Mouse (Mus musculus) bone marrow, adult 2 months (tissue): ENCODE data around the gene Sumf2. TPM values are rescaled to one million over a fixed set of nuclear protein-coding genes. Genes with fewer than 3 reads are reported as not detected.

ENCODE experiments used
- H3K27ac ChIP-seq: fragments of 200-500 bp; 2 replicates; pipeline ENCODE4 v1.5.1; 2012; ENCODE audit warnings: low read depth, mild to moderate bottlenecking, control low read depth, inconsistent platforms, low read length; ENCODE audit not compliant: control insufficient read depth, poor library complexity, insufficient read depth
- H3K4me1 ChIP-seq: fragments of 200-500 bp; 2 replicates; pipeline ENCODE4 v1.6.1; 2011; ENCODE audit warnings: low read length; ENCODE audit not compliant: control insufficient read depth, insufficient read depth
- H3K4me3 ChIP-seq: fragments of 200-500 bp; replicated peaks from 2 replicates; pipeline ENCODE3; 2011; ENCODE audit warnings: mild to moderate bottlenecking, low read depth, low read length, control low read depth; ENCODE audit not compliant: control insufficient read depth
- CTCF ChIP-seq: fragments of 200-500 bp; IDR thresholded peaks from 2 replicates; pipeline ENCODE4 v1.5.1; 2011; ENCODE audit warnings: low read length, control low read depth; ENCODE audit not compliant: control insufficient read depth, insufficient read depth
- POLR2A ChIP-seq: fragments of 200-500 bp; IDR thresholded peaks from 2 replicates; pipeline ENCODE4 v1.6.1; 2011; ENCODE audit warnings: low read depth, mild to moderate bottlenecking, control low read depth, low read length, borderline replicate concordance; ENCODE audit not compliant: control insufficient read depth
- whole genome bisulfite sequencing: fragments of 180-500 bp; shearing (Covaris S2); methylation state at CpG from one replicate; pipeline ENCODE4 v1.1.7; 2018; 5-methylcytosine and 5-hydroxymethylcytosine counted together
- polyA plus RNA-seq: library from polyadenylated mRNA; stranded (reverse); fragments of >200 nt; gene quantifications from 2 replicates; pipeline ENCODE4 v1.2.4, GENCODE M21; 2011; ENCODE audit warnings: low replicate concordance; ENCODE audit not compliant: missing spikeins, insufficient read depth, insufficient read length

The Sumf2 gene
- 7.7 and 16.3 TPM in 2 replicates for polyA plus RNA-seq

DNA sequence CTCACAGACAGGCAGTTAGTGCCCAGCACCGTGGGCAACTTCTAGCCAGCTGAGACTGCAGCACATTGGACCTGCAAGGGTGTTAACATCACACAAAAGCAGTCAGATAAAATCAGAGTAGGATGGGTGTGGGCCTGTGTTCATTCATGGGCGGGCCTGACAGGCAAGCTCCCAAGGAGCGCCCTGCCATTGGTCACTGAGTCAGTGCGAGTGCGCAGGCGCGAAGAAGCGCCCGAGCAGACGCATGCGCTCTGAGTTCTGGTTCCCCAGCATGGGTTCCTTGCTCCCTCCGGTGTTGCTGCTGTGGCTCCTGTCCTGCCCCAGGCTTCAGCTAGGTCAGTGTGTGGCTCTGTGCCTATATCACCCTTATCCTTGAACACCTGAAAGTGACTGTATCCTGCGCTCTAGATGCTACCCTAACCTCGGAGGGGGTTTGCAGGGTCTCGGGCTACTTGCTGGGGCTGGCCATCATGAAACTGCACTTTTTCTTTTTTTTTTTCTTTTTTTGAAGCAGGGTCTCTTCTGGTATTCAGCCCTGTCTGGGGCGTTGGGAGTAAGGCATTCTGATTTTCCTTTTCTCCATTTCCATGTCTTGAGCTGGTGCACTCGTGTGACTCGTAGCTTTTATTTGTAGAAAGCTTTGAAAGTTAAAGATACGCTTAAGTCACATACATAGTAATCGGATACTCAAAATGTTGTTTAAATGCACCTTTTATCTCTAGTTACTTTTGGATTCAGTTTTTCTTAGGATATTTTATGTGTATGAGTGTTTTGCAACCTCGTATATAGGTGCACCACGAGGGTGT, at the start of gene Sumf2:
TSS of gene Sumf2 (plus strand) at position 235 of the 806 bp plus-strand sequence.
- H3K27ac ChIP-seq: no peak within 1 kb of the TSS
- H3K4me1 ChIP-seq: peaks cover 1% of the 10 kb centered on the region; the same call in 1 of the 2 replicates
- no peak for TF ChIP-seq CTCF
- peak; percentile 74; the same call in 1 of the 2 replicates for TF ChIP-seq POLR2A
- peak within 1 kb of the TSS; percentile 85 for H3K4me3 ChIP-seq
- WGBS: 2% methylated on average over 22 of the region's 22 CpGs

DNA sequence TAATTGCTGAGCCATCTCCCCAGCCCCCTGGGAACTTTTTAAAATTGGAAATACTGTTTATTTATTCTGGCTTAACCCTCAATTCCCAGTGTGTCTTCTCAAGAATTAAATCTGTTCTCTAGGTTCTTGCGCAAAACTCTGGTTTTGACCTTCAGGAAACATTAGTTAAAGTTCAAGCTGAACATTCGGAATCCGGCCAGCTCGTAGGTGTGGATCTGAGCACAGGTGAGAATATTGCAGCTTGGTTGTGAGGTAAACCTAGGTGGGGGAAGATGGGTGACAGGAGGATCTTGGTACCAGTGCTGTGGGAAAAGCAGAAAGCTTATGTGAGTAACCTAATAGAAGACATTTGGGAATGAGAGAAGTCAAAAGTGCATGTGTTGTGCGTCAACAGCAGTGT, 1.9 kb upstream of the Sumf2 start:
- WGBS: 89% methylated on average over 5 of the region's 5 CpGs
- TF ChIP-seq CTCF: no peak
- no peak for TF ChIP-seq POLR2A
- H3K4me3 ChIP-seq: no peak overlapping the region

DNA sequence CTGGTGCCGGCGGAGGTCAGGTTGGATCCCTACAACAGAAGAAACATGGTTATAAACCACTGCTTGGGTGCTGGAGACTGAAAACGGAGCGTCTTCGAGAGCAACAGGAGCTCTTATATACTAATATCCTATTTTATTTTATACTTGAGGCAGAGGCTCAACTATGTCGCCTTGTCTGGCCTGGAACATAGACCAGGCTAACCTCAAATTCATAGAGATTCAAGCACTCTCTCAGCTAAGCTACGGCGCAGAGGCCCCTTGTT, 703 bp downstream of the Sumf2 start:
- Histone ChIP-seq H3K4me1 (peaks cover 1% of the 10 kb centered on the region; the same call in 1 of the 2 replicates), H3K4me3 (peak overlapping the region; percentile 85), H3K27ac (no peak overlapping the region)
- WGBS: 25% methylated on average over 8 of the region's 8 CpGs
- TF ChIP-seq CTCF (no peak), POLR2A (no peak)

More for the DNA sequence above, 1.9 kb upstream of the Sumf2 start:
- peaks cover 1% of the 10 kb centered on the region; the same call in 1 of the 2 replicates for H3K4me1 ChIP-seq
- no peak overlapping the region for H3K27ac ChIP-seq

DNA sequence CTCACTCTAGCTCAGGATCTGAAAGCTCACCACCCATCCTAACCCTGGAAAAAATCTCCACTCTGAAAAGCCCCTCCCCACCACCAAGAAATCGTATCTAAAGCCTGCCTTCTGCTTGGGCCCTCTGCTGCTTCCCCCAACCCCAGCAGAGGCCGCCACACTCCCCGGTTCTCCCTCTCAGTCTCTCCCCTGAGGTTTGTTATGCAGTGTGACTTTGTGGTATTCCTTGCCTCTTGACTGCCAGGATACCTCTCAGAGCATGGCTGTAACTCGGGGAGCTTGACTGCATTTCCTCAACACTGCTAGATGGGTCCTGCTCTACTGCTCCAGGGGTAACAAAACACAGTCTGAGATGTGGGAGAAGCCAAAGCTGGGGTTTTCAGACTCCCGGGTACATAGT, 8.4 kb downstream of the Sumf2 start:
- 81% methylated on average over 5 of the region's 5 CpGs for WGBS
- Histone ChIP-seq H3K4me1 (no peaks in the 10 kb centered on the region), H3K27ac (no peak overlapping the region), H3K4me3 (no peak overlapping the region)
- no peak for TF ChIP-seq POLR2A

GRCm38 (mm10) chr5:129856414-129856813, 9.6 kb downstream of the Sumf2 start:
- 82% methylated on average over 5 of the region's 5 CpGs for WGBS
- no peak overlapping the region for H3K27ac ChIP-seq
- no peaks in the 10 kb centered on the region for H3K4me1 ChIP-seq
- no peak overlapping the region for H3K4me3 ChIP-seq
- no peak for TF ChIP-seq POLR2A
- peak; percentile 22; the same call in 1 of the 2 replicates for TF ChIP-seq CTCF

DNA sequence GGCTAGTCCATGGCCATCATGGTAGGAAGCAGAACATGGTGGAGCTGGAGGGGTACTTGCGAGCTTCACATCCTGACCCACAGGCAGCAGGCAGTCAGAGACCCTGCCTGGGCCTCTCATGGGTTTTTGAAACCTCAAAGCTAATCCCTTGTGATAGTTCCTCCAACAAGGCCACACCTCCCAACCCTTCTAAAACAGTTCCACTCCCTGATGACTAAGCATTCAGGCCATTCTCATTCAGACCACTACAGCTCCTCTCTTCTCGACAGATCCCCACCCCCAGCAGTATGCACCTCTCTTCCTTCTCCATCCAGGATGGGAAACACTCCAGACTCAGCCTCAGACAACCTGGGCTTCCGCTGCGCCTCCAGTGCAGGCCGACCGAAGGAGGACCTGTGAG, 15.5 kb downstream of the Sumf2 start:
- TF ChIP-seq POLR2A: no peak
- no peak for TF ChIP-seq CTCF
- 94% methylated on average over 6 of the region's 6 CpGs for WGBS
- Histone ChIP-seq H3K4me1 (no peaks in the 10 kb centered on the region), H3K27ac (no peak overlapping the region), H3K4me3 (no peak overlapping the region)

DNA sequence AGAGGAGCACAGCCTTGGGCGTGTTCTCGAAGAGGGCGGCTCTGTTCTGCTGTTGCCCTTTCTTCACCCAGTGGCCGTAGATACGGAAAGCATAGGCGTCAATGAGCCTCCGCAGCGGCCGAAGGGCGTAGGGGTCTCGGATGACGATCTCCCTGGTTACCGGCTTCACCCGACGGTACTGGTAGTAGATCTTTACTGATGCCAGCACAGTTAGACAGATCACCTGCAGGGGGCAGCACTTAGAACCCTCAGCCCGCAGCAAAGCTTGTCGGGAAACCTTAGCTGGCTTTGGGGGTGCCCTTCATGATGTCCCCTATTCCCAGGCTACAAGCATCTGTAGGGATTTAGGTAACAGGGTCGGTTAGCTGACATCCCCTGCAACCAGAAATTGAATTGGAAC, 17.7 kb downstream of the Sumf2 start:
- Histone ChIP-seq H3K27ac (no peak overlapping the region), H3K4me1 (no peaks in the 10 kb centered on the region), H3K4me3 (no peak overlapping the region)
- WGBS: 16% methylated on average over 18 of the region's 18 CpGs
- TF ChIP-seq POLR2A (no peak), CTCF (peak; percentile 36; the same call in 1 of the 2 replicates)

DNA sequence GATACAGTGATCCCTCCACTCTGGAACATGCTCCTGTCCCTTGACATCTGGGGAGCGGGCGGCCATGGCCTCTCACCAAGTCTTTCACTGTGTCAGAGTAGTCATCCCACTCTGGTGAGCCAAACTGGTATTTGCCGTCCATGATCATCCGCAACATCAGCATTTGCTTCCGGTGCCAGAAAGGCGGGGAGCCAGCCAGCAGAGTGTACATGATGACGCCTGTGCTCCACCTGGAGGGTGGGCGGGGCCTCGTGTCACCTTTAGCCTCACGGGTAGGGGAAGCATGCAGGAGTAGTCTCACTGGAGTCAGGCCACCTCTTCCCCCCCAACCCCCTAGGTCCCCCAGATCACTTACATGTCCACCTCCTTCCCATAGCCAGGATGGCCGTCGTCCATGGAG, 19.1 kb downstream of the Sumf2 start:
- TF ChIP-seq POLR2A (no peak), CTCF (no peak)
- no peaks in the 10 kb centered on the region for H3K4me1 ChIP-seq
- WGBS: 85% methylated on average over 12 of the region's 12 CpGs

More for the DNA sequence above, 19.1 kb downstream of the Sumf2 start:
- no peak overlapping the region for H3K4me3 ChIP-seq
- no peak overlapping the region for H3K27ac ChIP-seq
